Comparison of ENCODE assay signal across 8 mouse cellular contexts in genomic region chr8:74935308-74935707, GRCm38 (mm10). TPM values are rescaled to one million over a fixed set of nuclear protein-coding genes. Genes with fewer than 3 reads are reported as not detected.
DNase-seq lines count a peak whose midpoint lies in the region; ATAC-seq and TF ChIP-seq lines count a peak whose summit lies in the region.

No protein-coding gene starts in this region.

- H3K4me3 ChIP-seq in E14TG2a.4 (replicated peaks; ENCODE audit: low read length): no peak overlapping the region
- H3K4me3 ChIP-seq in heart, embryonic 12.5 days: no peak overlapping the region

- no peaks in the 10 kb centered on the region for H3K27me3 ChIP-seq in E14TG2a.4 (ENCODE audit: insufficient read depth, low read length)
- no peaks in the 10 kb centered on the region for H3K27me3 ChIP-seq in heart, embryonic 12.5 days (replicated peaks)

- peak; percentile 40 for TF ChIP-seq CTCF in E14TG2a.4 (conservative IDR thresholded peaks at IDR 0.05; ENCODE audit: low read length)

- H3K27ac ChIP-seq in heart, embryonic 12.5 days (ENCODE audit: poor library complexity, severe bottlenecking): no peak overlapping the region

- peak; percentile 79 for DNase-seq in ZHBTc4 (ENCODE audit: low read depth, low spot score)
- peak; percentile 82 for DNase-seq in embryo, embryonic 10 days (ENCODE audit: low spot score)
- peak; percentile 37 to 76 for DNase-seq in kidney, postnatal 25 days
- DNase-seq in lung, adult 18-20 months: peak; percentile 4 to 18
- DNase-seq in retina, postnatal 1 day: peak; percentile 80

- H3K9me3 ChIP-seq in E14TG2a.4 (ENCODE audit: low read length): no peaks in the 10 kb centered on the region
- no peaks in the 10 kb centered on the region for H3K9me3 ChIP-seq in heart, embryonic 12.5 days (replicated peaks)

- no peak overlapping the region for H3K9ac ChIP-seq in heart, embryonic 12.5 days

- no peaks in the 10 kb centered on the region for H3K36me3 ChIP-seq in E14TG2a.4 (ENCODE audit: insufficient read depth, low read length)
- no peaks in the 10 kb centered on the region for H3K36me3 ChIP-seq in heart, embryonic 12.5 days

- 24% methylated on average over 6 of the region's 6 CpGs for WGBS in heart, embryonic 12.5 days

- H3K4me1 ChIP-seq in E14TG2a.4 (replicated peaks; ENCODE audit: low read depth, low read length): peaks cover 23% of the 10 kb centered on the region
- H3K4me1 ChIP-seq in heart, embryonic 12.5 days (replicated peaks): no peaks in the 10 kb centered on the region

- H3K4me2 ChIP-seq in heart, embryonic 12.5 days: no peak overlapping the region

- ATAC-seq in heart, embryonic 12.5 days (ENCODE audit: insufficient number of reproducible peaks, low FRiP score): peak; percentile 48; the same call in 1 of the 2 replicates
- ATAC-seq in inflammation-experienced regulatory T-cells, adult 6 months: no peak

RNA-seq across cellular contexts. Expression of gene Hmgxb4, which starts 57.8 kb away (rescaled TPM):
- polyA plus RNA-seq in heart, embryonic 12.5 days (2016; fragmentation: Nextera tagmentation; extraction: Ambion mirVana): 23.8 and 28.4 TPM in 2 replicates
- polyA plus RNA-seq in inflammation-experienced regulatory T-cells, adult 6 months (2017; shearing (Covaris generic)): 10 to 100 TPM; 32.6 to 57.3 (median 42.5) TPM

Comparison
In these comparisons a context has a peak if more than half of its experiments do, and no peak if none do; other contexts are left out.
1. DNase-seq: peak in every context shown above with its lines; median percentile 82 in embryo, embryonic 10 days; 80 in retina, postnatal 1 day; 79 in ZHBTc4; 56 in kidney, postnatal 25 days; 11 in lung, adult 18-20 months.